ENCODE assay signal across 10 mouse cellular contexts in genomic region chr17:13867475-13867874, GRCm38 (mm10).
DNase-seq lines count a peak whose midpoint lies in the region; ATAC-seq lines count a peak whose summit lies in the region.
"Had no signal": no experiment of that assay in that cellular context is flagged by ENCODE, and none has a peak within 500 bp of the region (broad histone marks: within the 10 kb centered on the region; RNA-seq: fewer than 3 reads in every experiment).

No protein-coding gene starts in this region.

- no peaks in the 10 kb centered on the region for H3K4me1 ChIP-seq in heart, embryonic 10.5 days
- peaks cover 10% of the 10 kb centered on the region for H3K4me1 ChIP-seq in embryonic facial prominence, embryonic 15.5 days
- H3K4me1 ChIP-seq in midbrain, embryonic 15.5 days: no peaks in the 10 kb centered on the region
- H3K4me1 ChIP-seq: megakaryocyte, embryonic 14.5 days had no signal

- H3K36me3 ChIP-seq in heart, embryonic 10.5 days: peaks cover 67% of the 10 kb centered on the region
- H3K36me3 ChIP-seq in embryonic facial prominence, embryonic 15.5 days: peaks cover 6% of the 10 kb centered on the region
- H3K36me3 ChIP-seq in midbrain, embryonic 15.5 days (replicated peaks): peaks cover 34% of the 10 kb centered on the region

- H3K4me3 ChIP-seq in heart, embryonic 10.5 days: no peak overlapping the region
- H3K4me3 ChIP-seq in embryonic facial prominence, embryonic 15.5 days (replicated peaks): no peak overlapping the region; the same call in 1 of the 2 replicates
- no peak overlapping the region for H3K4me3 ChIP-seq in midbrain, embryonic 15.5 days
- H3K4me3 ChIP-seq: megakaryocyte, embryonic 14.5 days had no signal

- ATAC-seq in embryonic facial prominence, embryonic 15.5 days (ENCODE audit: insufficient number of reproducible peaks, low FRiP score, low TSS enrichment, low read depth): peak; percentile 57
- ATAC-seq in midbrain, embryonic 15.5 days (replicated peaks): no peak

- peak; percentile 39 for DNase-seq in heart, adult 8-10 months (ENCODE audit: low spot score)
- no peak for DNase-seq in heart, embryonic 10.5 days (ENCODE audit: low spot score)
- DNase-seq in kidney, postnatal 4 days: peak; percentile 13 to 27
- DNase-seq in monocyte, adult 2 months (ENCODE audit: low read depth in 1 of 2, low spot score in 2 of 2): peak; percentile 68
- no peak for DNase-seq in right cerebral cortex, adult 2 months (ENCODE audit: low spot score in 2 of 2)
- no peak for DNase-seq in cerebellum, postnatal 4 days (ENCODE audit: low spot score in 2 of 2)
- DNase-seq: thymus, adult 2 months had no signal

- no peak overlapping the region for H3K9ac ChIP-seq in embryonic facial prominence, embryonic 15.5 days
- no peak overlapping the region for H3K9ac ChIP-seq in midbrain, embryonic 15.5 days

- H3K4me2 ChIP-seq in embryonic facial prominence, embryonic 15.5 days (replicated peaks): peak overlapping the region; percentile 38
- no peak overlapping the region for H3K4me2 ChIP-seq in midbrain, embryonic 15.5 days

- no peaks in the 10 kb centered on the region for H3K27me3 ChIP-seq in heart, embryonic 10.5 days (ENCODE audit: insufficient read depth, poor library complexity, severe bottlenecking)
- no peaks in the 10 kb centered on the region for H3K27me3 ChIP-seq in embryonic facial prominence, embryonic 15.5 days
- no peaks in the 10 kb centered on the region for H3K27me3 ChIP-seq in midbrain, embryonic 15.5 days (replicated peaks)
- H3K27me3 ChIP-seq: megakaryocyte, embryonic 14.5 days had no signal

- H3K9me3 ChIP-seq in heart, embryonic 10.5 days: no peaks in the 10 kb centered on the region
- no peaks in the 10 kb centered on the region for H3K9me3 ChIP-seq in embryonic facial prominence, embryonic 15.5 days (replicated peaks)
- no peaks in the 10 kb centered on the region for H3K9me3 ChIP-seq in midbrain, embryonic 15.5 days
- H3K9me3 ChIP-seq: megakaryocyte, embryonic 14.5 days had no signal

- WGBS in heart, embryonic 10.5 days: 54% methylated on average over 6 of the region's 6 CpGs
- 12% methylated on average over 6 of the region's 6 CpGs for WGBS in embryonic facial prominence, embryonic 15.5 days
- 79% methylated on average over 6 of the region's 6 CpGs for WGBS in midbrain, embryonic 15.5 days

- no peak overlapping the region for H3K27ac ChIP-seq in heart, embryonic 10.5 days
- H3K27ac ChIP-seq in embryonic facial prominence, embryonic 15.5 days (replicated peaks): peak overlapping the region; percentile 79
- no peak overlapping the region for H3K27ac ChIP-seq in midbrain, embryonic 15.5 days

Comparison
In these comparisons a context has a peak if more than half of its experiments do, and no peak if none do; other contexts are left out.
1. DNase-seq: peak in heart, adult 8-10 months (single experiment), kidney, postnatal 4 days (2 of 2) and monocyte, adult 2 months (2 of 2); none in heart, embryonic 10.5 days (single experiment), right cerebral cortex, adult 2 months (0 of 2) and cerebellum, postnatal 4 days (0 of 2).